Mouse (Mus musculus): ENCODE measurements at regions not wholly inside any gene's neighbourhood (a gene's known extent, or its start where the extent isn't known, plus 50 kb on each side); places are given as distances from the start of the nearest gene placed in this dataset.

GRCm38 (mm10) chr16:86855891-86856290, 498.1 kb upstream of the N6amt1 start:
- no peaks in the 10 kb centered on the region for H3K79me2 ChIP-seq (replicated peaks; ENCODE audit: control insufficient read depth, insufficient read depth, low read length)
- H3K27me3 ChIP-seq (ENCODE audit: control insufficient read depth, insufficient read depth, low read length), result no peaks in the 10 kb centered on the region
- no peaks in the 10 kb centered on the region for H3K4me1 ChIP-seq (ENCODE audit: control insufficient read depth, insufficient read depth, low read length)
- H3K4me3 ChIP-seq, result no peak overlapping the region
- 56% methylated on average over 2 of the region's 2 CpGs for WGBS
- DNase-seq, result no peak
- no peaks in the 10 kb centered on the region for H3K36me3 ChIP-seq (ENCODE audit: control insufficient read depth, insufficient read depth, low read length)
- intact Hi-C loops (cut with DNase I), result loop anchor here (10.0 kb wide), 1 partner anchor 381 kb away; no protein-coding TSS in a partner anchor
- TF ChIP-seq POLR2A (IDR thresholded peaks at IDR 0.05; ENCODE audit: insufficient read depth, low read depth, low read length) (no peak), CTCF (IDR thresholded peaks at IDR 0.05) (no peak), EP300 (IDR thresholded peaks at IDR 0.05; ENCODE audit: insufficient read depth, low read depth, low read length) (no peak)
- no peak overlapping the region for H3K9ac ChIP-seq (ENCODE audit: low read depth, low read length)
- no peak overlapping the region for H3K27ac ChIP-seq

GRCm38 (mm10) chr16:86855312-86855711, 498.7 kb upstream of the N6amt1 start:
- intact Hi-C loops (cut with DNase I), result loop anchor here (10.0 kb wide), 1 partner anchor 381 kb away; no protein-coding TSS in a partner anchor
- H3K9ac ChIP-seq (ENCODE audit: low read depth, low read length), result no peak overlapping the region

GRCm38 (mm10) chr16:86853398-86853797, 500.6 kb upstream of the N6amt1 start:
- H3K36me3 ChIP-seq (ENCODE audit: control insufficient read depth, insufficient read depth, low read length), result no peaks in the 10 kb centered on the region
- no peak overlapping the region for H3K4me3 ChIP-seq
- H3K9ac ChIP-seq (ENCODE audit: low read depth, low read length), result no peak overlapping the region
- DNase-seq, result no peak
- intact Hi-C loops (cut with DNase I), result loop anchor here (10.0 kb wide), 1 partner anchor 379 kb away; no protein-coding TSS in a partner anchor
- TF ChIP-seq CTCF (IDR thresholded peaks at IDR 0.05), result no peak
- 35% methylated on average over 1 of the region's 1 CpGs for WGBS
- no peaks in the 10 kb centered on the region for H3K27me3 ChIP-seq (ENCODE audit: control insufficient read depth, insufficient read depth, low read length)
- H3K79me2 ChIP-seq (replicated peaks; ENCODE audit: control insufficient read depth, insufficient read depth, low read length), result no peaks in the 10 kb centered on the region
- no peaks in the 10 kb centered on the region for H3K4me1 ChIP-seq (ENCODE audit: control insufficient read depth, insufficient read depth, low read length)
- H3K27ac ChIP-seq, result no peak overlapping the region

More at GRCm38 (mm10) chr16:86855312-86855711, 498.7 kb upstream of the N6amt1 start:
- TF ChIP-seq CTCF (IDR thresholded peaks at IDR 0.05) (no peak), POLR2A (IDR thresholded peaks at IDR 0.05; ENCODE audit: insufficient read depth, low read depth, low read length) (no peak), EP300 (IDR thresholded peaks at IDR 0.05; ENCODE audit: insufficient read depth, low read depth, low read length) (no peak)
- Histone ChIP-seq H3K79me2 (replicated peaks; ENCODE audit: control insufficient read depth, insufficient read depth, low read length) (no peaks in the 10 kb centered on the region), H3K4me3 (no peak overlapping the region), H3K4me1 (ENCODE audit: control insufficient read depth, insufficient read depth, low read length) (no peaks in the 10 kb centered on the region), H3K36me3 (ENCODE audit: control insufficient read depth, insufficient read depth, low read length) (no peaks in the 10 kb centered on the region), H3K27me3 (ENCODE audit: control insufficient read depth, insufficient read depth, low read length) (no peaks in the 10 kb centered on the region), H3K27ac (no peak overlapping the region)
- 76% methylated on average over 4 of the region's 4 CpGs for WGBS
- DNase-seq, result no peak

- peak in 1 of 2 experiments; percentile 27 for DNase-seq
- peaks cover 4% of the 10 kb centered on the region for H3K36me3 ChIP-seq (ENCODE audit: control insufficient read depth, insufficient read depth, low read length)
- no peaks in the 10 kb centered on the region for H3K27me3 ChIP-seq (ENCODE audit: control insufficient read depth, insufficient read depth, low read length)
- H3K4me3 ChIP-seq, result no peak overlapping the region
- WGBS, result 15% methylated on average over 6 of the region's 6 CpGs
- H3K79me2 ChIP-seq (replicated peaks; ENCODE audit: control insufficient read depth, insufficient read depth, low read length), result no peaks in the 10 kb centered on the region
- H3K9ac ChIP-seq (ENCODE audit: low read depth, low read length), result no peak overlapping the region
- H3K27ac ChIP-seq, result peak overlapping the region; percentile 50
- peaks cover 3% of the 10 kb centered on the region for H3K4me1 ChIP-seq (ENCODE audit: control insufficient read depth, insufficient read depth, low read length)
- no peak for TF ChIP-seq POLR2A (IDR thresholded peaks at IDR 0.05; ENCODE audit: insufficient read depth, low read depth, low read length)
- no peak for TF ChIP-seq CTCF (IDR thresholded peaks at IDR 0.05)
- TF ChIP-seq EP300 (IDR thresholded peaks at IDR 0.05; ENCODE audit: insufficient read depth, low read depth, low read length), result no peak
- intact Hi-C loops (cut with DNase I), result no loop called here
Observed at GRCm38 (mm10) chr16:86838457-86839337, 515.3 kb upstream of the N6amt1 start.

- Histone ChIP-seq H3K27ac (no peak overlapping the region), H3K36me3 (ENCODE audit: control insufficient read depth, insufficient read depth, low read length) (no peaks in the 10 kb centered on the region), H3K4me1 (ENCODE audit: control insufficient read depth, insufficient read depth, low read length) (no peaks in the 10 kb centered on the region), H3K79me2 (replicated peaks; ENCODE audit: control insufficient read depth, insufficient read depth, low read length) (no peaks in the 10 kb centered on the region), H3K9ac (ENCODE audit: low read depth, low read length) (no peak overlapping the region), H3K27me3 (ENCODE audit: control insufficient read depth, insufficient read depth, low read length) (no peaks in the 10 kb centered on the region), H3K4me3 (no peak overlapping the region)
- DNase-seq, result no peak
- TF ChIP-seq CTCF (IDR thresholded peaks at IDR 0.05), result no peak
- TF ChIP-seq EP300 (IDR thresholded peaks at IDR 0.05; ENCODE audit: insufficient read depth, low read depth, low read length), result no peak
- TF ChIP-seq POLR2A (IDR thresholded peaks at IDR 0.05; ENCODE audit: insufficient read depth, low read depth, low read length), result no peak
- intact Hi-C loops (cut with DNase I), result no loop called here
- WGBS, result 13% methylated on average over 1 of the region's 1 CpGs
Observed at GRCm38 (mm10) chr16:86827645-86828044, 526.3 kb upstream of the N6amt1 start.

DNA sequence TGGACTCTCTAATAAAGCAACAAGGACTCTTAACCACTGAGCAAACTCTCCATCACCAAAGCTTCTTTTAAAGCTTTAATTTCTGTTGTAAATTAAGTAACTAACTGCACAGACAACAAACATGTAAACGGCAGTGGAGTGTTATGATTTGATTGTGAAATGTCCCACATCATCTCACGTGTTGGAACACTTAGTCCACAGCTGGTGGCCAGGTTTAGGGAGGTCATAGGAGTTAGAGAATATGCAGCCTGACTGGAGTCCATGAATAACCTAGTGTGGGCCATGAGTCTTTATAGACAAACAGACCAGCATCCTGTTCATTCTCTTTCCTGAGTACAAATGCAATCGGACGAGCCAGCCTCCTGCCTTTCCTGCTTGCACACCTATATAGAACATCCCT, 527.3 kb upstream of the N6amt1 start:
- no peak for TF ChIP-seq CTCF (IDR thresholded peaks at IDR 0.05)
- no peak for TF ChIP-seq EP300 (IDR thresholded peaks at IDR 0.05; ENCODE audit: insufficient read depth, low read depth, low read length)
- TF ChIP-seq POLR2A (IDR thresholded peaks at IDR 0.05; ENCODE audit: insufficient read depth, low read depth, low read length), result no peak
- no peak overlapping the region for H3K9ac ChIP-seq (ENCODE audit: low read depth, low read length)
- no peak overlapping the region for H3K4me3 ChIP-seq
- no peaks in the 10 kb centered on the region for H3K4me1 ChIP-seq (ENCODE audit: control insufficient read depth, insufficient read depth, low read length)
- no peaks in the 10 kb centered on the region for H3K36me3 ChIP-seq (ENCODE audit: control insufficient read depth, insufficient read depth, low read length)
- intact Hi-C loops (cut with DNase I), result no loop called here
- H3K27ac ChIP-seq, result no peak overlapping the region
- WGBS, result 77% methylated on average over 4 of the region's 4 CpGs
- no peaks in the 10 kb centered on the region for H3K79me2 ChIP-seq (replicated peaks; ENCODE audit: control insufficient read depth, insufficient read depth, low read length)
- no peaks in the 10 kb centered on the region for H3K27me3 ChIP-seq (ENCODE audit: control insufficient read depth, insufficient read depth, low read length)
- no peak for DNase-seq

Data from heart, adult 2 months (tissue).